Mouse (Mus musculus): ENCODE data around the gene Grip1. TPM values are rescaled to one million over a fixed set of nuclear protein-coding genes. Genes with fewer than 3 reads are reported as not detected.

Grip1 gene
- polyA plus RNA-seq, 1 experiment from 2014 or later = 2.3 TPM

GRCm38 (mm10) chr10:119463793-119464192 lies 10.2 kb downstream of the Grip1 start:
- ATAC-seq (ENCODE audit: insufficient read depth, low FRiP score, low read depth) = no peak
- H3K9ac ChIP-seq = no peak overlapping the region
- no peaks in the 10 kb centered on the region for H3K36me3 ChIP-seq
- no peak overlapping the region for H3K4me2 ChIP-seq
- H3K9me3 ChIP-seq = no peaks in the 10 kb centered on the region
- WGBS = 61% methylated on average over 7 of the region's 7 CpGs
- H3K27ac ChIP-seq = no peak overlapping the region
- H3K4me3 ChIP-seq (replicated peaks) = no peak overlapping the region
- no peaks in the 10 kb centered on the region for H3K27me3 ChIP-seq (replicated peaks)
- H3K4me1 ChIP-seq = no peaks in the 10 kb centered on the region

GRCm38 (mm10) chr10:119467976-119468375 lies 14.3 kb downstream of the Grip1 start:
- H3K9ac ChIP-seq = no peak overlapping the region
- 78% methylated on average over 18 of the region's 18 CpGs for WGBS
- no peak for ATAC-seq (ENCODE audit: insufficient read depth, low FRiP score, low read depth)
- no peak overlapping the region for H3K4me3 ChIP-seq (replicated peaks)
- no peak overlapping the region for H3K4me2 ChIP-seq
- H3K36me3 ChIP-seq = no peaks in the 10 kb centered on the region
- no peaks in the 10 kb centered on the region for H3K27me3 ChIP-seq (replicated peaks)
- H3K27ac ChIP-seq = no peak overlapping the region
- no peaks in the 10 kb centered on the region for H3K4me1 ChIP-seq
- no peaks in the 10 kb centered on the region for H3K9me3 ChIP-seq

GRCm38 (mm10) chr10:119470096-119470495 lies 16.5 kb downstream of the Grip1 start:
- Histone ChIP-seq H3K4me1 (no peaks in the 10 kb centered on the region), H3K27me3 (replicated peaks) (no peaks in the 10 kb centered on the region), H3K36me3 (no peaks in the 10 kb centered on the region), H3K4me3 (replicated peaks) (no peak overlapping the region), H3K4me2 (no peak overlapping the region), H3K9me3 (no peaks in the 10 kb centered on the region), H3K27ac (no peak overlapping the region), H3K9ac (no peak overlapping the region)
- no peak for ATAC-seq (ENCODE audit: insufficient read depth, low FRiP score, low read depth)
- 86% methylated on average over 1 of the region's 1 CpGs for WGBS

GRCm38 (mm10) chr10:119475166-119475565 lies 21.5 kb downstream of the Grip1 start:
- Histone ChIP-seq H3K27ac (no peak overlapping the region), H3K27me3 (replicated peaks) (no peaks in the 10 kb centered on the region), H3K4me3 (replicated peaks) (no peak overlapping the region), H3K9ac (no peak overlapping the region), H3K9me3 (no peaks in the 10 kb centered on the region), H3K36me3 (no peaks in the 10 kb centered on the region), H3K4me1 (no peaks in the 10 kb centered on the region), H3K4me2 (no peak overlapping the region)
- 71% methylated on average over 9 of the region's 9 CpGs for WGBS
- ATAC-seq (ENCODE audit: insufficient read depth, low FRiP score, low read depth) = no peak

GRCm38 (mm10) chr10:119477661-119478060 lies 24.0 kb downstream of the Grip1 start:
- 90% methylated on average over 8 of the region's 8 CpGs for WGBS

GRCm38 (mm10) chr10:119483068-119483705 lies 29.6 kb downstream of the Grip1 start:
- Histone ChIP-seq H3K27ac (no peak overlapping the region), H3K9ac (no peak overlapping the region), H3K9me3 (no peaks in the 10 kb centered on the region), H3K36me3 (no peaks in the 10 kb centered on the region), H3K4me2 (no peak overlapping the region), H3K4me1 (no peaks in the 10 kb centered on the region), H3K27me3 (replicated peaks) (no peaks in the 10 kb centered on the region), H3K4me3 (replicated peaks) (no peak overlapping the region)
- ATAC-seq (ENCODE audit: insufficient read depth, low FRiP score, low read depth) = no peak
- 76% methylated on average over 17 of the region's 17 CpGs for WGBS

More at GRCm38 (mm10) chr10:119477661-119478060, 24.0 kb downstream of the Grip1 start:
- Histone ChIP-seq H3K4me1 (no peaks in the 10 kb centered on the region), H3K4me2 (no peak overlapping the region), H3K9ac (no peak overlapping the region), H3K9me3 (no peaks in the 10 kb centered on the region), H3K4me3 (replicated peaks) (no peak overlapping the region), H3K36me3 (no peaks in the 10 kb centered on the region), H3K27ac (no peak overlapping the region), H3K27me3 (replicated peaks) (no peaks in the 10 kb centered on the region)
- no peak for ATAC-seq (ENCODE audit: insufficient read depth, low FRiP score, low read depth)

- no peaks in the 10 kb centered on the region for H3K36me3 ChIP-seq
- no peaks in the 10 kb centered on the region for H3K27me3 ChIP-seq (replicated peaks)
- no peak for ATAC-seq (ENCODE audit: insufficient read depth, low FRiP score, low read depth)
- H3K9me3 ChIP-seq = no peaks in the 10 kb centered on the region
- H3K4me3 ChIP-seq (replicated peaks) = no peak overlapping the region
- H3K4me1 ChIP-seq = no peaks in the 10 kb centered on the region
- H3K4me2 ChIP-seq = no peak overlapping the region
- WGBS = 35% methylated on average over 6 of the region's 6 CpGs
- no peak overlapping the region for H3K9ac ChIP-seq
- H3K27ac ChIP-seq = no peak overlapping the region
These were observed 30.1 kb downstream of the Grip1 start for GRCm38 (mm10) chr10:119483766-119484165.

GRCm38 (mm10) chr10:119486936-119487335 lies 33.3 kb downstream of the Grip1 start:
- 69% methylated on average over 7 of the region's 7 CpGs for WGBS
- no peak overlapping the region for H3K27ac ChIP-seq
- H3K9ac ChIP-seq = no peak overlapping the region
- H3K4me3 ChIP-seq (replicated peaks) = no peak overlapping the region
- no peaks in the 10 kb centered on the region for H3K4me1 ChIP-seq
- H3K36me3 ChIP-seq = no peaks in the 10 kb centered on the region
- H3K4me2 ChIP-seq = no peak overlapping the region
- H3K27me3 ChIP-seq (replicated peaks) = no peaks in the 10 kb centered on the region
- no peak for ATAC-seq (ENCODE audit: insufficient read depth, low FRiP score, low read depth)
- no peaks in the 10 kb centered on the region for H3K9me3 ChIP-seq

GRCm38 (mm10) chr10:119490831-119491230 lies 37.2 kb downstream of the Grip1 start:
- Histone ChIP-seq H3K27me3 (replicated peaks) (no peaks in the 10 kb centered on the region), H3K9me3 (no peaks in the 10 kb centered on the region), H3K4me2 (no peak overlapping the region), H3K27ac (no peak overlapping the region), H3K4me3 (replicated peaks) (no peak overlapping the region), H3K36me3 (no peaks in the 10 kb centered on the region), H3K9ac (no peak overlapping the region), H3K4me1 (no peaks in the 10 kb centered on the region)
- 95% methylated on average over 18 of the region's 18 CpGs for WGBS
- no peak for ATAC-seq (ENCODE audit: insufficient read depth, low FRiP score, low read depth)

- ATAC-seq (ENCODE audit: insufficient read depth, low FRiP score, low read depth) = no peak
- no peak overlapping the region for H3K4me2 ChIP-seq
- no peak overlapping the region for H3K9ac ChIP-seq
- H3K4me3 ChIP-seq (replicated peaks) = no peak overlapping the region
- WGBS = 71% methylated on average over 8 of the region's 8 CpGs
- H3K27ac ChIP-seq = no peak overlapping the region
- no peaks in the 10 kb centered on the region for H3K36me3 ChIP-seq
- no peaks in the 10 kb centered on the region for H3K9me3 ChIP-seq
- no peaks in the 10 kb centered on the region for H3K27me3 ChIP-seq (replicated peaks)
- no peaks in the 10 kb centered on the region for H3K4me1 ChIP-seq
These were observed 41.7 kb downstream of the Grip1 start for GRCm38 (mm10) chr10:119495317-119495716.

GRCm38 (mm10) chr10:119496221-119496620 lies 42.6 kb downstream of the Grip1 start:
- 0 out of 2 replicates have a peak, but pooled peaks cover 3% of the 10 kb centered on the region for H3K9me3 ChIP-seq
- no peaks in the 10 kb centered on the region for H3K27me3 ChIP-seq (replicated peaks)
- 60% methylated on average over 5 of the region's 5 CpGs for WGBS
- H3K27ac ChIP-seq = no peak overlapping the region
- ATAC-seq (ENCODE audit: insufficient read depth, low FRiP score, low read depth) = no peak
- H3K36me3 ChIP-seq = no peaks in the 10 kb centered on the region
- no peak overlapping the region for H3K4me3 ChIP-seq (replicated peaks)
- no peak overlapping the region for H3K9ac ChIP-seq
- no peaks in the 10 kb centered on the region for H3K4me1 ChIP-seq
- no peak overlapping the region for H3K4me2 ChIP-seq

- no peak overlapping the region for H3K9ac ChIP-seq
- no peak overlapping the region for H3K4me3 ChIP-seq (replicated peaks)
- no peaks in the 10 kb centered on the region for H3K4me1 ChIP-seq
- H3K9me3 ChIP-seq = no peaks in the 10 kb centered on the region
- ATAC-seq (ENCODE audit: insufficient read depth, low FRiP score, low read depth) = no peak
- no peak overlapping the region for H3K4me2 ChIP-seq
- 89% methylated on average over 11 of the region's 11 CpGs for WGBS
- no peaks in the 10 kb centered on the region for H3K36me3 ChIP-seq
- H3K27ac ChIP-seq = no peak overlapping the region
- no peaks in the 10 kb centered on the region for H3K27me3 ChIP-seq (replicated peaks)
These were observed 68.1 kb downstream of the Grip1 start for GRCm38 (mm10) chr10:119521686-119522085.

- no peak for ATAC-seq (ENCODE audit: insufficient read depth, low FRiP score, low read depth)
- no peak overlapping the region for H3K4me2 ChIP-seq
- no peak overlapping the region for H3K27ac ChIP-seq
- 55% methylated on average over 3 of the region's 3 CpGs for WGBS
- no peaks in the 10 kb centered on the region for H3K9me3 ChIP-seq
- H3K27me3 ChIP-seq (replicated peaks) = no peaks in the 10 kb centered on the region
- no peak overlapping the region for H3K4me3 ChIP-seq (replicated peaks)
- H3K36me3 ChIP-seq = no peaks in the 10 kb centered on the region
- H3K4me1 ChIP-seq = no peaks in the 10 kb centered on the region
- no peak overlapping the region for H3K9ac ChIP-seq
These were observed 72.1 kb downstream of the Grip1 start for GRCm38 (mm10) chr10:119525730-119526129.

Data from stomach, embryonic 15.5 days (tissue).